Mouse (Mus musculus) left cerebral cortex, postnatal 25 days (tissue): Measurements from ENCODE around the gene 4933427D14Rik. TPM values are rescaled to one million over a fixed set of nuclear protein-coding genes. Genes with fewer than 3 reads are reported as not detected.

Experiments
- DNase-seq, 2 experiments: peaks; one replicate each; pipeline ENCODE4 v3.0.0; 2022; ENCODE audit warnings: low spot score in 2 of 2, mixed read lengths in 1 of 2
- intact Hi-C: fragments of 180-260 bp; cut with DNase I; formaldehyde crosslinking; loops from one replicate; pipeline ENCODE4 v1.15.1; 2025
- total RNA-seq, 2 experiments: library from RNA; stranded (reverse); gene quantifications; 2 replicates each; pipeline ENCODE4 v1.2.3; 2021

4933427D14Rik gene
- total RNA-seq: 10 to 100 TPM; 29.7 to 30.1 TPM

GRCm38 (mm10) chr11:72207204-72207833 is at the start of gene 4933427D14Rik, which contains the start of gene Txndc17:
Gene 4933427D14Rik (minus strand): TSS chr11:72207459.
Gene Txndc17 (plus strand): TSS chr11:72207547.
- intact Hi-C loops: loop anchor here (2.0 kb wide), 1 partner anchor 155 kb away; no protein-coding TSS in a partner anchor
- peak; percentile 89 to 93 for DNase-seq

DNA sequence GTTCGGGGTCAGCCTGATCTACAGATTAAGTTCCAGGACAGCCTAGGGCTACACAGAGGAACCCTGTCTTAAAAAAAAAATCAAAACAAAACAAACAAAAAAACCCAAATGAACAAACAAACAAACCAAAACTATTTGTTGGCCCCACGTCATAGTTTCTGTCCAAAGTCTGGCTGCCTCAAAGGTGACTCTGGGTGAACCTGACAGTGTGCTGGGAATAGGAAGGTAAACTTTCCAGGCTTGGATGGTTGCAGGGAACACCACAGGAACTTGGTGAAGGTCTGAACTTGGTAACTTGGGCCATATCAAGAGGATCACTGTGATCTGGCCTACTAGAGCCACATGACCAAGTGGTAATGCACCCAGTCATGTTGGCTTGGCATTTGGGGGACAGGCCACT is 49.2 kb upstream of the 4933427D14Rik start:
- intact Hi-C loops: no loop called here
- no peak for DNase-seq

DNA sequence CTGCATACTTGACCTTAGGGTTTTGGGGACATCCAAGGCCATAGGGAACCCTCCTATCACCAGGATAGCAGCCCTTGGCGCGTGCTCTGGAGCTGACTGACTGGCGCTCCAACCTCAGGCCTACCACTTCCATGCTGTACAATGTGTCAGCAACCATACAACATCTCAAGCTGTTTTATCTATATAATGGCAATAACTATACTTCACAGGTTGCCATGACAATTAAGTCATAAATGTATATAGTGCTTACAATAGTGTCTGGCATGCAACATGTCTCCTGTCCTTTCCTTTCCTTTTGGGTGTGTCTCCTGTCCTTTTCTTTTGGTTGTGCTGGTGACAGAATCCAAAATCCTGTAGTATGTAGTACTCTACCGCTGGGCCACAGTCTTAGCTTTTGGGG is 48.4 kb upstream of the 4933427D14Rik start:
- DNase-seq: no peak
- intact Hi-C loops: no loop called here

GRCm38 (mm10) chr11:72245196-72245753 is 38.0 kb upstream of the 4933427D14Rik start:
- intact Hi-C loops: no loop called here
- DNase-seq: peak; percentile 21 to 76

GRCm38 (mm10) chr11:72240062-72240860 is 33.0 kb upstream of the 4933427D14Rik start:
- intact Hi-C loops: no loop called here

DNA sequence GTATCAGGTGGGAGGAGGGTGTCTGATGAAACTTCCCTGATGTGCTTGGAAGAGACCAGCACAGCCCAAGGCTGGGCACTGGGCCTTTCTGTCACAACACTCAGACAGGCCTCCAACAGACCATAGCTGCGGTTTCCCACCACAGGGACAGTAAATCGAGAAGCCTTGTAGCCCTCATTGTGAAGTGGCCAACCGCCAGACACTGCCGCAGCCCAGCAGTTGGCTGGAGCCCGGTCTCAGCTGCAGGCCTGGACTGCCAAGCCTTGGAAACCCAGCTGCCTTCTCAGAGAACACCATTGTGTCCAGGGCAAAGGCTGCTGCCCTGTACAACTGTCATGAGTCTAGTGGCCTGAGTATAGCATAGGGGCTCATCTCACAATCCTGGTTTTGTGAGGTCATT is 26.8 kb upstream of the 4933427D14Rik start:
- intact Hi-C loops: no loop called here
- DNase-seq: peak; percentile 25 to 60

More at GRCm38 (mm10) chr11:72240062-72240860, 33.0 kb upstream of the 4933427D14Rik start:
- no peak for DNase-seq

DNA sequence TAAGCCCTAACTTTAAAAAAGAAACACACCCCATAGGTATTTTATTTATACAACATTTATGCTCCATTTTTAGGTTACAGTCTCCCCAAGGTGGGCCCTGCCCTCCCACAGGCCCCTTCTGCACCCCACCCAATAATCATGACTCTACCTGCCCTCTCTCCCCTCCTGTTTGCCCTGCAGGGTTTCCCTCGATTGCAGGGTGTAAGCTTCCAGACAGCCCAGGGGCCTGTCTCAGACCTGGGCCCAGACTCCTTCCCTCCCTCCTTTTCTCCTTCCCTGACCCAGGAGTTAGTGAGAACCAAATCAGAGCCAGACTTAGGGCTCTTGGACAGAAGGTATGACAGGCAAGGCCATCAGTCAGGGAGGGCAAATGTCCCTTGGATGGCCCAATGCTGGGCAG is 25.7 kb upstream of the 4933427D14Rik start:
- DNase-seq: no peak

GRCm38 (mm10) chr11:72232068-72232467 is 24.8 kb upstream of the 4933427D14Rik start:
- no peak for DNase-seq
- intact Hi-C loops: no loop called here

More for the DNA sequence above, 25.7 kb upstream of the 4933427D14Rik start:
- intact Hi-C loops: no loop called here

DNA sequence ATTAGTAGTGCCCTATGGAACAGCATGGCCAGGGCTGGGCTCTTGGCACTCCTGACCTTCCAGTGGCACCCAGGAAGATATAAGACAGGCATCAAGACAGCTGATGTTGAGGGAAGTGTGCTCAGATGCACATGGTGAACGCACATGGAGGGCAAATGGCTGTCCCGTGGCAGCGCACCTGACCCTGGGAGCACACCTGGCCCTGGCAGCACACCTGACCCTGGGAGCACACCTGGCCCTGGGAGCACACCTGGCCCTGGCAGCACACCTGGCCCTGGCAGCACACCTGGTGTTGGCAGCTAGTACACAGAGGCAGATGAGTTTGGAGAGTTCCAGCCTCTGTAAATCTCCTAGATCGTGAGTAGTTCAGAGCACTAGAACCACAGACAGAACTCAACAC is 21.3 kb upstream of the 4933427D14Rik start:
- intact Hi-C loops: no loop called here
- DNase-seq: no peak

GRCm38 (mm10) chr11:72226901-72227300 is 19.6 kb upstream of the 4933427D14Rik start:
- intact Hi-C loops: no loop called here
- no peak for DNase-seq

DNA sequence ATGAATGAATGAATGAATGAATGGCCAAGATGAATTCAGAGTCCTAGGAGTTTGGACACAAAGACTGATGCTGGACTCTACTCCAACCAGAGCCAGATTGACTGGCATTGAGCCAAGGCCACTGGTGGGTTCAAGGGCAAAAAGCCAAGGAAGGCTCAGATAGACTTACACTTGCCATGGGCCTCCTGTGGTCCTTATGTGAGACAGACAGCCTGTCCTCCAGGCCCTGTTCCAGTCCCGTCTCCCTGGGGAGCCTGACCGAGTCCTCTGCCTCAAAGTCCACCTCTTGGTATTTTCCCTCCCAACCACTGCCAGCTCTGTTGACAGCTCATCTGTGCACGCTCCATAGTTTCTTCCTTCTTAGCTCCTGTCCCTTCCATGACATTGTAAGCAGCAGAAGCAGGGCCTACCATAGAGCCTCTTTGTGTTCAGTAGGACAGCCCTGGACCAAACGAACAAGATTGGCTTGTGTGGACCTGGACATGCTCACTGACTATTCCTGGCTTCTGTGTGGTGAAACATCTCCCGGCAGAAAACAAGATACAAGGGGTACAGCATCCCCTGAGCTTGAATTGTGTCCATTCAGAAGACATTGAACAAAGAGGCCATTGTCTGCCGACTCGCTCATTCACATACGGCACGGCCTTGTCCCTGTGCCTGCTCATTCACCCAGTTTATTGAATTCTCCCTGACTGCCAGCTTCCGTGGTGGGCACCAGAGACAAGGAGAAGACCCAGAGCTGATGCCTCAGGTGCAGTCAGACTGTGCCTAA is 18.9 kb upstream of the 4933427D14Rik start:
- intact Hi-C loops: no loop called here
- DNase-seq: peak in 1 of 2 experiments; percentile 29

DNA sequence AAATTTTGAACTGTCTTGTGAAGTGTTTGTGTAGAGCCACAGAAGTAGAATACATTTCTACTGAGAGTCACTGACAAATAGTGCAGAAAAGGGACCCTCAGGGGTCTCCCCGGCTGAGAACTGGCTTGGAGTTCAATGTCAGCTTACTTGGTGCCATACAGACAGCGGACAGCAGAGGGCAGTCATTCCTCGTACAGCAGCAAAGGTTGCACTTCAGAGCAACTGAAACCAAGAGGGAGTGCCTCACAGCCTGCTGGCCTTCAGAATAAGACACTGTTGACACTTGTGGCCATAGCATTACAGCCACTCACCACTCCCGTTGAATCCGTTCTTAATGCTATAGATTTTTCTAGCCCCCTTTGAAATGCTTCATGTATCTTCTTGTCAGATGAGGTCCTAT is 17.6 kb upstream of the 4933427D14Rik start:
- intact Hi-C loops: loop anchor here (2.0 to 5.0 kb wide), 5 partner anchors 42 to 337 kb away; partner anchors contain the start of gene Slc13a5
- DNase-seq: peak; percentile 79 to 84

DNA sequence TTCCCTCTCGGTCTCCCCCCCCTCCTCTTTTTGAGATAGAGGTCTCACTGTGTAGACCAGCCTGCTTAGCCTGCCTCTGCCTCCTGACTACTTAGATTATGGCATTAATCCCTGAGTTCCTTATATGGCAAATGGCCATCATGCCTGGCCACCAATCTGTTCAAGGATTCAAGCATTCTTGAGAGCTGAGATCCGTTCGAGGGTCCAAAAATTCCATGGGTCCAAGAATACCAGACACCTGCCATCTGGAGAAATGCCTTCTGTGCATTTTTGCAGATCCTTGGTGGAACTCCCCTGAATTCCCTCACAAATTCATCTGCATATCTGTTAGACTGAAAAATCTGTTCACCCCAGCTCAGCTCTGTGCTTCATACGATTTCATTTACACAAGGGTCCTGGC is 16.2 kb upstream of the 4933427D14Rik start:
- intact Hi-C loops: loop anchor here (5.0 kb wide), 2 partner anchors 119 to 339 kb away; no protein-coding TSS in a partner anchor
- DNase-seq: no peak

- intact Hi-C loops: loop anchor here (5.0 kb wide), 2 partner anchors 121 to 341 kb away; no protein-coding TSS in a partner anchor
- DNase-seq: peak; percentile 59 to 73
These were observed 14.0 kb upstream of the 4933427D14Rik start for GRCm38 (mm10) chr11:72221278-72221677.

DNA sequence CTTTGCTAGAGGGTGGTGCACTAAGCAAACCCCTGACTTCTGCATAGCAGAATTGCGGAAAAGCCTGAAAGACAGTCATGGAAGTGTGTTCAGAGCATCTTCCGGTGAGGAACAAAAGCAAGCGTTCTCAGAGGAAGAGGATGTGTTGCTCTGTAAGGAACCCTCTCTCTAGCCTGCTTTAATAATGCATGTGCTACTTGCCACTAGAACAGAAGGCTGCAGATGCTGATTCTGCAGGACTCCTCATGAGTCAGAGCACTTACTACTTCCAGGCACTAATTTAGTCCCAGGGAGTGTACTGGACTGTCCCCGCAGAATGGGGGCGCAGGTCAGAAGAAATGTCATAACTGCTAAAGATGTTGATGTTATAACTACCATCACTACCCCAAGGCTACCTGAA is 9.9 kb upstream of the 4933427D14Rik start:
- DNase-seq: peak in 1 of 2 experiments; percentile 46
- intact Hi-C loops: no loop called here

DNA sequence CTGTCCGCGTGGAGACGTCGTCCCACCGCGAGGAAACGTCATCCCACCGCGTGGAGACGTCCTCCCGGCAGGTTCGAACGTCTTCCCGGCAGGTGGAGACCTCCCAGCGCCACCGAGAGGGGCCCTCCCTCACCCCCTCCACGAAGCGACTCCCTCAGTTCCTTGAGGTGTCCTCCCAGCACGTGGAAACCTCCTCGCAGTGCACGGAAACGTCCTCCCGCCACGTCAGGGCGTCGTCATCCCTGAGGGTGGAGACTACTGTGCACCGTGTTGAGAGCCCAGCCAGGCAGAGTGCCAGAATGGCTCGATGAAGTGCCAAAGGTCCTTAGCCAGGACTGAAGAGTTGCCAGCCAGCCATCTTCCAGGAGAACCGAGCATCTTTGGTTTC is 8.1 kb upstream of the 4933427D14Rik start, which contains the start of gene Med31:
TSS of gene Med31 (minus strand) at position 183 of the 388 bp plus-strand sequence.
- intact Hi-C loops: no loop called here
- DNase-seq: peak; percentile 72 to 81

GRCm38 (mm10) chr11:72214591-72215409 is 7.5 kb upstream of the 4933427D14Rik start:
- peak; percentile 95 to 98 for DNase-seq
- intact Hi-C loops: no loop called here

DNA sequence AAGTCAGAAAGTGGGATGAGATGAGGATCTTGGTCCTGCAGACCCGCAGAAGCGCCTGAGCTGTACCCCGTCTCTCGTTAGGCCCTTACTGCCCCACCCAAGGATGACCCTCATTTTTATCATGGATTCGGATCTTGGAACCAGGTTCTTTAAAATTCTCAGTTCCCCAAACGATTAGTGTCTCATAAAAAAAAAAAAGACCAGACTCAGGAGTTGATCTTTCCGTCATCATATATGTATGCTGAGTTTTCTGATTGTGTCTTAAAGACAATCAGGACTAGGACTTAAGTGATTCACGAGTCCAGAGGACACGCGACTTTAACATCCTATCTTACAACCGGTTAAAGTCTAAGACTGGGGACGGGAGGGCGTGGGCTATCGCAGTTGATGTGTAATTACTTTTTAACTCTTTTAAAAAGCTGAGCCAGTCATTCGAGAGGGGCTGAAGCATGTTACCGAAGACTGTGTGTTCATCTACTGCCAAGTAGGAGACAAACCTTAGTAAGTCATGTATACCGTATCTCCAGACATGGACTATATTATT is 647 bp upstream of the 4933427D14Rik start:
- intact Hi-C loops: loop anchor here (2.0 kb wide), 1 partner anchor 155 kb away; no protein-coding TSS in a partner anchor
- DNase-seq: no peak
